Mouse (Mus musculus) layer of hippocampus, postnatal 25 days (tissue): Measurements from ENCODE around the gene Lamtor1. TPM values are rescaled to one million over a fixed set of nuclear protein-coding genes. Genes with fewer than 3 reads are reported as not detected.
"Not testable (repeated sequence)": the region's sequence is repeated elsewhere in the genome, so short reads cannot be mapped to it uniquely, and the experiment has no call there.

Experiments used
- DNase-seq, 2 experiments: peaks; one replicate each; pipeline ENCODE4 v3.0.0; 2022; ENCODE audit warnings: mixed read lengths in 2 of 2, low spot score in 1 of 2; ENCODE audit errors: extremely low spot score in 1 of 2
- total RNA-seq, 2 experiments: library from RNA; stranded (reverse); gene quantifications; 2 replicates each; pipeline ENCODE4 v1.2.3; 2021

Gene Lamtor1
- total RNA-seq, 2 experiments from 2014 or later, result 97.8 to 102 TPM

- peak; percentile 79 to 88 for DNase-seq
Measured at GRCm38 (mm10) chr7:101896104-101897066, 9.3 kb upstream of the Lamtor1 start.

DNA sequence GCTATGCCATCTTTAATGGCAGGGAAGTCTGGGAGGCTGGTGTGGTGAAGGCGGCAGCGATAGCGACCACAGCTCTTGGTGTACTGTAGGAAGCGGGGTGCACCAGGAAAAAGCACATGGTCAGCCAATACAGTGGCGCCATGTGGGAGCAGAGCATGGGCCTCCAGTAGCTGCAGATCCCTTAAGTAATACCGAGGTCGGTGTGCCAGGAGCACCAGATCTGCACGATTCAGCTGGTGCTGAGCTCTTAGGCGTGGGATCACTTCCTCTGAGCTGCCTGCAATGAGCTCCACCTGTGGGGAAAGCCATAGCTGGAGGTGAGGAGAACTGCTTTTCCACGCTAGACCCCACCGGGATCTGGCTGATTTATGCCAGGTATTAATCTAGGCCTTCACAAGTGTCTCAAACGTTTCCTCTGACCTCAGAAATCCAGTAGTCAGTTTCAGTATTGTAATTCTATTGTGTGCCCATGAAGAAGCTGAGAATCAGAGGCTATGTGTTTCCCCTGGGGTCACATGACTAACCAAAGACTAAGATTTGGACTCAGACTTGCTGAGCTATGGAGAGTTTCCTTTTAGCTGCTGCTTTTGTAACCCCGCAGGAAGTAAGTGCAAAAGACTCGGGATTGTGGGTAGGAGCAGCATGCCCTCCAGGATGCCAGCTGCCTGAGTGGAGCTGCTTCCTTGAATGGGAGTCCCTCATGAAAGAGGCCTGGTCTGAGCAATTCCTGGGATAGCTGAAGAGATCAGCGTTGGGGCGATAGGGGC, 5.2 kb upstream of the Lamtor1 start:
- DNase-seq, result no peak

DNA sequence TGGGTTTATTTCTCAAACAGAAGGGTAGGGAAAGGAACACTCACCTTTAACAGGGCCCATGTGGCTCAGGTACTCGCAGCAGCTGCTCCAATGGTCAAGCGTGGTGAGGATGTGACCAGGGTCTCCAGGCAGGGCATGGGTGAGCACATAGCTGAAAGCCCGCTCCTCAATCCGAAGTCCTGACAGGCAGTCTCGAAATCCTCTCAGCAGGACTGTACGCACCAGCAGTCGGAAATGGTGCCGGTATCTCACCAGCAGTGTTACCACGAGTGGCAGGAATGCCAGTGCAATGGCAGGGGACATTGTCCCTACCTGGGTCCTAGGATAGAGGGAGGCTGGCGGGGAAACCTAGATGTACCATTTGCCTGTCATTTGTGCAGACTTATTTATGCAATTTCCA, 3.7 kb upstream of the Lamtor1 start:
- no peak for DNase-seq

DNA sequence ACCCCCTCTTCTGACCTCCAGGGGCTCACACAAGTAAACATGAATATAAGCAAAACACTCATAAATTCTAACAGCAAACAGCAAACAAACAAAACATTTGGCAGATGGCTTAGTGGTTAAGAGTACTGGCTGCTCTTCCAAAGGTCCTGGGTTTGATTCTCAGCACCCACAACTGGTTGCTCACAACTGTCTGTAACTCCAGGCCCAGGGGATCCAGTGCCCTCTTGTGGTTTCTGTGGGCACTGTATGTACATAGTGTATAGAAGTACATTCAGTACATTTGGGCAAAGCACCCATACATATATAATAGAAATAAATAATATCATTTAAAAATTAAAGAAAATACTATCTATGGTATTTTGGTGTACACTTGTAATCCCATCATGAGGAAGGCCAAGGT, 2.9 kb upstream of the Lamtor1 start:
- no peak for DNase-seq

DNA sequence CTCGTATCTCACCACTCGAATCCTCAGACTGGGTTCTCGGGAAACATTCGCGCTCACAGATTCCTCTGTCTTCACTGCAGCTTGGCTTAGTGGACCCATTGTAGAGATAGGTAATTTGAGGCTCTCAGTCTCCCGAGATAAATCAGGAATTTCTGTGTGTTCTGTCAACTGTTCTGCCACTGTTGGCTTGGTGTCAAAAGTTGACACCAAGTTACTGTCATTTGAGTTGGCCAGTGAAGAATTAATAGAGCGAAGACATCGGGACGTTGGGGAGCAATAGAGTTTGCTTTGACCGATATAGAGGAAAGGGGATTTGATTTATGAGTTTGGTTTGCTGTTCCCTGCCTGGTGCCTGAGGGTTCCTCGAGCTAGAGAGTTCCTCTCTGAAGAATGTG, 580 bp downstream of the Lamtor1 start, which contains the start of gene Tomt:
TSS of gene Tomt (minus strand) at position 73 of the 395 bp plus-strand sequence.
- DNase-seq, result no peak

DNA sequence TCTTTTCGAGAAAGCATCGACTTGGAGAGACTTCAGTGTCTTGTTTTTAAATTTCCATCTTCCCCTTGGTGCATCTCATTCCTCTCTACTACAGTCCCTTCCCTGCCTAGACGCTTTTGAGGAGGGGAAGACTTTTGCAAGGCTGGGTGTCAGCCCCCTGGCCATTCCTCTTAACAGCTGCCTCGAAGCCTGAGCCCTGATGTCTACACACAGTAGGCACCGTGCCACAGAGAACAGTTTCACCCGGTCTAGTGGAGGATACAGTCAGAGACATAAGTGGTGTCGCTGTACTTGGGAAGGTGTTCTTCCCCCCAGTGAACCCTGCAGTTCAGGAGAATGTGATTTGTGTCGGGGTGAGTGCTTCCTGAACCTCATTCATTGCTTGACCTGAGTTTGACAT, 992 bp downstream of the Lamtor1 start:
- DNase-seq, result no peak

DNA sequence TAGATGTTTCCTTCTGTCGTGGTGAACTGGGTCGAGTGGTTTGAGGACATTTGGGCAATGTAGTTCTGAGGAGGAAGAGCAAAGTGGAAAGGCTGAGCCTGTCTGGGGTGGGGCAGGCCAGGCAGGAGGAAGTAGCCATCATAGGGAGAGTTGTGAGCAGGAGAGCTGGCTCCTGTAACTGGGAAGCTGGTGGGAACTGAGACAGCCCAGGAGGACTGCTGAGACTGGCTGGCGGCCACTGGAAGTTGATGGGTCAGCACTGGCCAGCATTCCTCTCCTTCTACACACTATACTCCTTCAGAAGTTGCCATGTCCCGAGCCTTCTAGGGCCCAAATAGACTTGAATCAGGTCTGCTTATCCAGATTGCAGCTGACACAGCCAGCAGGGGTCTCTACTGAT, 2.7 kb downstream of the Lamtor1 start:
- DNase-seq, result no peak

DNA sequence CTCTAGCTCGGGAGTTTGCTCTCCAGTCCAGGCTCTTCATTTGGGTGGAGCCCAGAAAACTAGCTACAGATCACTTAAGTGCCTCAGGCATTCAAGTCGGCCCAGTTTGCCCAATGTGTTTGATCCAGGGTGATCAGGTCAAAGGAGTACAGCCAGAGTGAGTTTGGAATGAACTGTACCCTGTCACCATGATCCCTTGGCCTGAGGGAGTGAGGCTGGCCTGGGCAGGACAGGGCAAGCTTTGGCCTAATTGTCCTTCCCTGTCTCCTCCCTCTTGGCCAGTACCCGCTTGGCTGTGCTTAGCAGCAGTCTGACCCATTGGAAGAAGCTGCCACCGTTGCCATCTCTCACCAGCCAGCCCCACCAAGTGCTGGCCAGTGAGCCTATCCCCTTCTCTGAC, 4.4 kb downstream of the Lamtor1 start:
- no peak for DNase-seq

DNA sequence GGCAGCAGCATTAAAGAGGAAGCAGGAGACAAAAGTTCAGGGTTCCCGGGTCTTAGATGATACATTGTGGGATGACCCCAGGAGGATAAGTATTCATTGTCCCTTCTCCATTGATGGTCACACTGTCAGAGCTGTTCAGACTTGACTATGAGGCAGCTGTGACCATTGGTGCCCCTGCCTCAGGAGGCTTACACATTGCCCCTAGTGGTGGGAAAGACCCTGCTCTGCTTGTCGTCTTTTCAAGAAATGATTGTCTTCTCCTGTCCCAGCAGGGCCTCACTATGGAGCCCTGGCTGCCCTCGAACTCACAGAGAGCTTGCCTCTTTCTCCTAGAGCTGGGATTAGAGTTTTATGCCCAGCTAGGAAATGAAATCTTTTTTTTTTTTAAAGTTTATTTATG, 6.3 kb downstream of the Lamtor1 start:
- no peak for DNase-seq

GRCm38 (mm10) chr7:101918071-101918470, 12.4 kb downstream of the Lamtor1 start:
- DNase-seq, result peak; percentile 34 to 66

DNA sequence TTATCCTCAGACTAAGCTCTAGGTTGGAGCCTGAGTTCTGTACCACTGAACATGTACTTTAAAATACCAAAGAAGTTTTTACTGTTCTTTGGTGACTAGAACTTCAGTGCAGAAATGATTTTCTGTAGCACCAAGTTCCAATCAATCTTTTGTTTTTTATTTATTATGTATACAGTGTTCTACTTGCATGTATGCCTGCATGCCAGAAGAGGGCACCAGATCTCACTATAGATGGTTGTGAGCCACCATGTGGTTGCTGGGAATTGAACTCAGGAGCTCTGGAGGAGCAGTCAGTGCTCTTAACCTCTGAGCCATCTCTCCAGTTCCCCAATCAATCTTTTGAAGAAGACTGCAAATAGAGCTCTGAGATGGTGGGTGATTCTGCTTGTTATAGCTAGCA, 20.2 kb downstream of the Lamtor1 start:
- DNase-seq, result not testable (repeated sequence)

GRCm38 (mm10) chr7:101928093-101928492, 22.4 kb downstream of the Lamtor1 start:
- no peak for DNase-seq

DNA sequence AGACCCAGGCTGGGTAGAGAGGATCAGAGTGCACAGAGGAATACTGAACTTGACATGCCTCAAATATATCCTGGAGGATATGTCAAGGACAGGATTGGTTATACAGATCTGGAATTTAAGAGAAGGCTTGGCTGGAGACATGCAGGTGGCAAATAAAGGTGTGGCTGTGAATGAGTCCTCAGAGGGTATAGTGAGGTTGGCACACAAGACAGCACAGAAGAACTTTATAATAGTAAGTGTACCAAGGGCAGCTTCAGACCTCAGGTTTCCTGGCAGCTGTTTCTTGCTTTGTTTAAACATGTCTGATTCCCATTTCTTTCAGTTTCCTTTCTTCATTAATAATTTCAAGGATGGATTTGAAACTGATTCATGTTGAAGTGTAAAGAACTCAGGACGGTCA, 26.8 kb downstream of the Lamtor1 start:
- no peak for DNase-seq

DNA sequence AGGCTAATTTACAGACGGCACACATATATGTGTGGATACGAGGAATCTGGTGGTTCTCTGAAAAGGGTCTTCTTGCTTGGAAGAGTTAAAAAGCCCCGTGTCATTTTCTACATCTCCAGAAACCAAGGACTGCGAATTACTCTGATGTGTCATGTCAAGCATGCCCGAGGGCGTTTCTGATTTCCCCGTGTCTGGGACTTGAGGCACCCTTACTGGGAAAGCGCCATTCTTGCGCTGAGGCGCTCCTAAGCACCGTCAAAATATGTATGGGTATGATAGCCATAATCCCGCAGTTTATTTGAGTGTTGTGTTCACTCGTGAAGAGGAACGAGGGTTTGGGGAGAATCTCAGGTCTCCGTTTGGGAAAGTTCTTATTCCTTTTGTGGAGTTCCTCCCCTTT, 27.6 kb downstream of the Lamtor1 start:
- no peak for DNase-seq

DNA sequence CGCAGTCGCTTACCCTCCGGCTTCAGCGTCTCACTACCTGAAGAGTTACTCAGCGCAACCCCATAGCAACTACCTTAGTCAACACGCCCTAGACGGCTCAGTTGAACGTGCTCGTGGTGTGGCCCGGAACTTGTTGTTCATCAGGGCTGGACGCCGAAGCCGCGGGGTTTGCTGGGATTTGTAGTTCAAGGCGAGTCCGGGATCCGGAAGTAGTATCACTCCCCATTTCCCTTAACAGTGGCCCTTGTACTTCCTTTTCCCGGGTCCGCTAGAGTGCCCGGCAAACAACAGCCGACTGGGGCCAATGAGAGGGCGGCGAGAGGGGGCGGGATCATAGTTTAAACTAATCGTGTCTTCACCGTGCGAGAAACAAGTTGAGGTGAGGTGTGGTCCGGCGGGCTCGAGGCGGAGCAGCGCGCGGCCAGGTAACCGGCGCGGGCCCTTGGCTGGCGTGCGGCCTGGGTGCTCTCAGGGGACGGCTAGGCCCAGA, 28.1 kb downstream of the Lamtor1 start, which contains the start of the genes Lrrc51 and Numa1:
TSS of gene Lrrc51 (minus strand) at position 145 of the 490 bp plus-strand sequence.
TSS of gene Numa1 (plus strand) at position 361 of the 490 bp plus-strand sequence.
- peak; percentile 82 to 91 for DNase-seq

GRCm38 (mm10) chr7:101935957-101936356, 30.3 kb downstream of the Lamtor1 start:
- DNase-seq, result no peak

- DNase-seq, result no peak
Measured at GRCm38 (mm10) chr7:101936996-101937395, 31.3 kb downstream of the Lamtor1 start.

DNA sequence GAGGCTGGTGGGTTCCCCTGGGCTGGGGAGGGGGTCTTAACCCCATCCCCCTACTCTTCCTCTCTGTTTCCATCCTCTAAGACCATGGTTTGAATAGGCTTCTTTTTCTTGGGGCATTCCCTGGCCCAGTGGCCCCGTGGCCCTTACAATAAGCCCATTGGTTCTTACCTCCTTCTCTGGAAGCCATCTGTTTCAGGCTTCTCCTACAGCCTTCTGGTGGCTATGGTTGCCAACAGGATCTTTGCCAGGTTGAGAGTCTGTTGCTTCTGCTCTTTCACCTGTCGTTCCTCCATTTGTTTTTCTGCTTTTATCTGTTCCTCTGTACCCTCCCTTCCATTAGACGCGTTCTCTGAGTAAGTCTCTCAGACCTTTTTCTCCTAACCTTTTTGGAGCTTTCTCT, 31.9 kb downstream of the Lamtor1 start:
- peak; percentile 18 to 20 for DNase-seq

DNA sequence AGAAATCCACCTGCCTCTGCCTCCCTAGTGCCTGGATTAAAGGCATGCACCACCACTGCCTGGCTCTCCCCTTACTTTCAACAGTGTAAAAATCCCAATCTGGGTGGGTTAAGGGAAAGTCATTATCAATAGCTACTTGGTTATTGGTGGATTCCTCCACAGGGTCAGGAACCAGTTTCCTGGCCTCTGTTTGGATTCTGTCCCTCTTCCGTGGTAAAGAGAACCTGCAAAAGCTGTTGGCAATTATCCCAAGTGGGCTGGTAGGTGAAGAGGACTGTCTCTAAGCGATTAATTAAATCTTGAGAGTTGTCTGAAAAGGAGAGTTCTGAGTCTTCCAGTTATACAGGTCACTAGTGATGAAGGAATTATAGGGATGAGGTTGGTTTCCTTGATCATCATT, 32.6 kb downstream of the Lamtor1 start:
- no peak for DNase-seq

GRCm38 (mm10) chr7:101939758-101940157, 34.1 kb downstream of the Lamtor1 start:
- DNase-seq, result no peak

DNA sequence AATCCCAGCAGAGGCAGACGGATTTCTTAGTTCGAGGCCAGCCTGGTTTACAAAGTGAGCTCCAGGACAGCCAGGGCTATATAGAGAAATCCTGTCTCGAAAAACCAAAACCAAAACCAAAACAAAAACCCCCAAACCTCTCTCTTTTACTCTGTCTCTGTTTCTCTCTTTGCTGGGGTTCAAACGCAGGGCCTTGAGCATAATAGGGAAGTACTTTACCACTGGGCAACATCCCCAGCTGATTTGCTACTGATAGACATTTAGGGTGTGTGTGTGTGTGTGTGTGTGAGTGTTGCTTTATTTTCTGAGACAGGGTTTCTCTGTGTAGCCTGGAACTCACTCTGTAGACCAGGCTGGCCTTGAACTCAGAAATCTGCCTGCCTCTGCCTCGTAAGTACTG, 43.3 kb downstream of the Lamtor1 start:
- not testable (repeated sequence) for DNase-seq
